Mouse (Mus musculus) heart, embryonic 16.5 days (tissue): ENCODE results near the gene Slc39a10. TPM values are rescaled to one million over a fixed set of nuclear protein-coding genes. Genes with fewer than 3 reads are reported as not detected.
A peak's percentile ranks its signal among the peaks of the same experiment; 100 is the strongest.
"Not testable (repeated sequence)": the region's sequence is repeated elsewhere in the genome, so short reads cannot be mapped to it uniquely, and the experiment has no call there.

Experiments used
- ATAC-seq: fragments of 200-750 bp; cut with Nextera tagmentation; replicated peaks from 2 replicates; pipeline ENCODE4 v1.8.0; 2017; ENCODE audit warnings: moderate number of reproducible peaks; ENCODE audit not compliant: insufficient read depth, low FRiP score; ENCODE audit errors: extremely low read depth
- H3K27ac ChIP-seq: fragments of 300-500 bp; sonication (generic); 2 replicates; pipeline ENCODE4 v1.5.1; 2014; ENCODE audit warnings: mild to moderate bottlenecking, low read length, control low read depth, moderate library complexity
- H3K27me3 ChIP-seq: fragments of 300-500 bp; sonication (generic); 2 replicates; pipeline ENCODE4 v1.6.1; 2014; ENCODE audit warnings: low read length, mixed read lengths; ENCODE audit not compliant: control insufficient read depth, insufficient read depth
- H3K36me3 ChIP-seq: fragments of 300-500 bp; sonication (generic); 2 replicates; pipeline ENCODE4 v1.6.1; 2014; ENCODE audit not compliant: control insufficient read depth, insufficient read depth
- H3K4me1 ChIP-seq: fragments of 300-500 bp; sonication (generic); 2 replicates; pipeline ENCODE4 v1.6.1; 2014; ENCODE audit warnings: low read length, mixed read lengths; ENCODE audit not compliant: control insufficient read depth, insufficient read depth
- H3K4me2 ChIP-seq: fragments of 300-500 bp; sonication (generic); 2 replicates; pipeline ENCODE4 v1.6.1; 2014; ENCODE audit warnings: low read depth, mild to moderate bottlenecking, control low read depth, low read length
- H3K4me3 ChIP-seq: fragments of 300-500 bp; sonication (generic); 2 replicates; pipeline ENCODE4 v1.5.1; 2014; ENCODE audit warnings: mild to moderate bottlenecking, control low read depth, low read length
- H3K9ac ChIP-seq: fragments of 300-500 bp; sonication (generic); 2 replicates; pipeline ENCODE4 v1.6.1; 2014; ENCODE audit warnings: low read length, control low read depth
- H3K9me3 ChIP-seq: fragments of 300-500 bp; sonication (generic); replicated peaks from 2 replicates; pipeline ENCODE4 v1.6.1; 2016; ENCODE audit warnings: low read length; ENCODE audit not compliant: control insufficient read depth
- WGBS: fragments of 180-500 bp; shearing (Covaris S2); extraction: QIAGEN DNeasy Blood & Tissue Kit; methylation state at CpG from one replicate; pipeline ENCODE4 v1.1.7; 2014; 5-methylcytosine and 5-hydroxymethylcytosine counted together
- polyA plus RNA-seq: library from polyadenylated mRNA; unstranded; fragments of >200 nt; fragmentation: Nextera tagmentation; extraction: Ambion mirVana; gene quantifications from 2 replicates; pipeline ENCODE4 v1.2.1, GENCODE M21; 2015

Gene Slc39a10
- polyA plus RNA-seq, 1 experiment from 2014 or later = 17.0 TPM

GRCm38 (mm10) chr1:46769318-46769717 lies 123.3 kb downstream of the Slc39a10 start:
- H3K27ac ChIP-seq, H3K4me3 ChIP-seq, H3K36me3 ChIP-seq, H3K27me3 ChIP-seq, H3K4me1 ChIP-seq, H3K9me3 ChIP-seq, ATAC-seq, H3K4me2 ChIP-seq, H3K9ac ChIP-seq: not testable (repeated sequence)

GRCm38 (mm10) chr1:46764600-46764999 lies 128.1 kb downstream of the Slc39a10 start:
- H3K27me3 ChIP-seq, H3K4me3 ChIP-seq, H3K27ac ChIP-seq, H3K36me3 ChIP-seq, H3K4me2 ChIP-seq, H3K4me1 ChIP-seq, H3K9ac ChIP-seq, H3K9me3 ChIP-seq: not testable (repeated sequence)
- peak; percentile 55 for ATAC-seq
- WGBS = 42% methylated on average over 3 of the region's 3 CpGs
